Mouse (Mus musculus): Measurements from ENCODE around the gene Boll. TPM values are rescaled to one million over a fixed set of nuclear protein-coding genes. Genes with fewer than 3 reads are reported as not detected.
"Not testable (repeated sequence)": the region's sequence is repeated elsewhere in the genome, so short reads cannot be mapped to it uniquely, and the experiment has no call there.

The Boll gene
- polyA plus RNA-seq, 1 experiment from 2014 or later, result 0.61 TPM

DNA sequence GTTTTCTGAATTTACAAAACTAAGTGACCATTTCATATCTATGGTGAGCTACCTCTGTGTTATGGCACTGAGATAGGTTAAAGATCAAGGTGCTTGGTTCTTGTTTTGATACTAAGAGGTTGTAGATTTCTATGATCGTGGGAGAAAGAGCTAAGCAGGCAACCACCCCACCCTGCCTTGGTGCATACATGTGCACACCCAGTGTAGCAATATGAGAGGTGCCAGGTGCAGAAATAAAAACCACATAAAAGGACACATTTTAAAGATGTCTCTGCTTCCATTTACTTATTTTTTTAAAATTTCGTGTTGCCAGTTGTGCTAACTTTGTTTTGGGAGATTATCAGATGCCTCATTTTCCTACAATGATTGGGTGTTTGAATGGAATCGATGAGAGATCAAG lies 9.4 kb upstream of the Boll start:
- Histone ChIP-seq H3K4me1 (no peaks in the 10 kb centered on the region), H3K27me3 (replicated peaks) (no peaks in the 10 kb centered on the region), H3K4me2 (replicated peaks) (no peak overlapping the region), H3K4me3 (no peak overlapping the region), H3K9me3 (no peaks in the 10 kb centered on the region), H3K9ac (no peak overlapping the region), H3K27ac (no peak overlapping the region), H3K36me3 (no peaks in the 10 kb centered on the region)
- ATAC-seq (ENCODE audit: low FRiP score, low read depth), result no peak
- WGBS, result 89% methylated on average over 3 of the region's 3 CpGs

- Histone ChIP-seq H3K27me3 (replicated peaks) (peaks cover 16% of the 10 kb centered on the region), H3K36me3 (no peaks in the 10 kb centered on the region), H3K27ac (no peak overlapping the region), H3K9ac (0 out of 2 replicates have a peak overlapping the region, but pooled peaks have one; percentile 35), H3K4me2 (replicated peaks) (peak overlapping the region; percentile 62), H3K4me3 (peak overlapping the region; percentile 47), H3K9me3 (peaks cover 5% of the 10 kb centered on the region), H3K4me1 (0 out of 2 replicates have a peak, but pooled peaks cover 10% of the 10 kb centered on the region)
- peak; percentile 89 for ATAC-seq (ENCODE audit: low FRiP score, low read depth)
- WGBS, result 2% methylated on average over 27 of the region's 27 CpGs
Measured at GRCm38 (mm10) chr1:55363586-55363985, 317 bp upstream of the Boll start.

DNA sequence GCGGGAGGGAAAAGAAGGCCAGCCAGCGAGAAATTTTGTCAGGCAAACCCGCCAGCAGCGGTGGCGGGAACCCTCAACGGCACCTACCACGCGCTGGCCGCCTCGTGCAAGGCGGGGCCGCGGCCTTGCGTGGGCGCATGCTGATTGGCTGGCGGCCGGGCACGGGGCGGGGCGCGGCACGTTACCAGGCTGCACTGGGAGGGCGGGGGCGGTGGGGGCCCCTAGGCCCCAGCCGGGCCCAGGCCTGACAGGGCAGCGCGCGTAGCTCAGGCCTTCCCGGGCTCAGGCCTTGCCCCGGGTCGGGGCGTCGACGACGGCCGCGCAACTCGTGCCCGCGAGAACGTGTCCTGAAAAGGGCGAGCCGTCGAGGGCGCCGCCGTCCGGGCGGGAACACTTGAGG lies 635 bp downstream of the Boll start:
- peak; percentile 75 for ATAC-seq (ENCODE audit: low FRiP score, low read depth)
- H3K4me3 ChIP-seq, result peak overlapping the region; percentile 47

DNA sequence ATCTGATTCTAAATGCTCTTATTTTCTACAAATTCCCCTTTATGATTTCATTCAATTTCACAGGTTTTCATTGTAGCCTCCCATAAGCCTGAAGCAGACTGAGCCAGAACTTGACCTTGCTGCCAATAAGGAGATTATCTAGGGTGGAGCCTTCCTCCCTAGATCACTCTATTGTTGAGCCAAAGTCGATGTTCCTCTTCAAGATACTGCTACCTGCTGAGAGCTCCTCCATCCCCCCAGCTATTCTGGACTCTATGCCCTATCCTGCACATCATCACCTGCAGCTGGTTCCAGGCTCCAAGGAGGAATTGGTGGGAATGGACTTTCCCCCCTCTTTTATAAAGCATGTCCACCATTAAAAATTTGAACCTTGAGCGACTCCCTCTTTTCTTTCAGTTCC lies 11.4 kb downstream of the Boll start:
- WGBS, result 77% methylated on average over 2 of the region's 2 CpGs
- H3K9me3 ChIP-seq; H3K36me3 ChIP-seq; H3K4me3 ChIP-seq; H3K4me2 ChIP-seq (replicated peaks); H3K27me3 ChIP-seq (replicated peaks); H3K9ac ChIP-seq; ATAC-seq (ENCODE audit: low FRiP score, low read depth); H3K27ac ChIP-seq; H3K4me1 ChIP-seq: not testable (repeated sequence)

More for the DNA sequence above, 635 bp downstream of the Boll start:
- Histone ChIP-seq H3K9ac (no peak overlapping the region), H3K4me2 (replicated peaks) (peak overlapping the region; percentile 62), H3K36me3 (no peaks in the 10 kb centered on the region), H3K9me3 (peaks cover 5% of the 10 kb centered on the region), H3K27me3 (replicated peaks) (peaks cover 16% of the 10 kb centered on the region), H3K4me1 (0 out of 2 replicates have a peak, but pooled peaks cover 10% of the 10 kb centered on the region), H3K27ac (no peak overlapping the region)
- 47% methylated on average over 43 of the region's 49 CpGs for WGBS

GRCm38 (mm10) chr1:55325496-55325895 lies 37.8 kb downstream of the Boll start:
- not testable (repeated sequence) for H3K4me2 ChIP-seq (replicated peaks); H3K4me3 ChIP-seq; H3K9ac ChIP-seq; ATAC-seq (ENCODE audit: low FRiP score, low read depth); H3K27me3 ChIP-seq (replicated peaks); H3K4me1 ChIP-seq; H3K36me3 ChIP-seq; H3K9me3 ChIP-seq; H3K27ac ChIP-seq
- 85% methylated on average over 5 of the region's 5 CpGs for WGBS

- H3K9me3 ChIP-seq, result peaks cover 4% of the 10 kb centered on the region; the same call in 1 of the 2 replicates
- no peaks in the 10 kb centered on the region for H3K4me1 ChIP-seq
- no peaks in the 10 kb centered on the region for H3K27me3 ChIP-seq (replicated peaks)
- no peaks in the 10 kb centered on the region for H3K36me3 ChIP-seq
- no peak overlapping the region for H3K4me2 ChIP-seq (replicated peaks)
- H3K9ac ChIP-seq, result no peak overlapping the region
- no peak for ATAC-seq (ENCODE audit: low FRiP score, low read depth)
- H3K4me3 ChIP-seq, result no peak overlapping the region
- H3K27ac ChIP-seq, result no peak overlapping the region
Measured at GRCm38 (mm10) chr1:55301077-55301476, 62.2 kb downstream of the Boll start.

DNA sequence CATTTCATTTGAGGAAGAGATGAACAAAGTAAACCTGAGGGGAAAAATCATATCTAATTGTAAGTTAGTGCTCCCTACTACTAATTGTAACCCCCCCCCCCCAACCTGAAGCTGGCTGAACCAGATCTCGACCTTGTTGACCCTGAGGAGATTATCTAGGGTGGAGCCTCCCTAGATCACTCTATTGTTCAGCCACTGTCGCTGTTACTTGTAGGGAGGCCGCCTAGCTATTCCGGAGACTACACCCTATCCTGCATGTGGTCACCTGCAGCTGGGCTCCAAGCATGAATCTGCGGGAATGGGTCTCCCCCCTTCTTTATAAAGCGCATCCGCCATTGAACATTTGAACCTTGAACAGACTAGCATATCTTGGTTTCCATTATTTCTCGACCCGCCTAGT lies 84.2 kb downstream of the Boll start:
- H3K27me3 ChIP-seq (replicated peaks), result no peaks in the 10 kb centered on the region
- H3K9me3 ChIP-seq, result no peaks in the 10 kb centered on the region
- no peak overlapping the region for H3K9ac ChIP-seq
- H3K4me3 ChIP-seq, result no peak overlapping the region
- WGBS, result 78% methylated on average over 9 of the region's 9 CpGs
- no peaks in the 10 kb centered on the region for H3K36me3 ChIP-seq
- H3K4me2 ChIP-seq (replicated peaks), result no peak overlapping the region
- H3K4me1 ChIP-seq, result no peaks in the 10 kb centered on the region
- H3K27ac ChIP-seq, result no peak overlapping the region
- no peak for ATAC-seq (ENCODE audit: low FRiP score, low read depth)

DNA sequence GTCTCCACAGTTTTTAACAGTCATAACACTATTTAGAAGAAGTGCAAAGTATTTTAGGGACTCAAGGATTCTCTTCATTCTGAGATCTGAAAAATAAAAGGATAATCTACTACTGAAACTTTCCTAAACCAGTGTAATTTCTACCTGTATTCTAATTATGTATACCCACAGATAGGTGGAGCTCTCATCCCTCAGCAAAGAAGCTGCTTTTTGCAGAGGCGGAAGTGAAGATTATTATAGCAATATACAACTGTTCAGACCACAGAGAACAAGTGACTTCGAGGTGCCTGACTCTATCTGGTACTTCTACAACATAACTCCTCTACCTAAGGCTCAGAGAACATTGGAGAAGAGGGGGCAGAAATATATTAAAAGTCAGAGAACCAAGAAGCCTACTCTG lies 97.8 kb downstream of the Boll start:
- Histone ChIP-seq H3K4me1 (no peaks in the 10 kb centered on the region), H3K27me3 (replicated peaks) (no peaks in the 10 kb centered on the region), H3K27ac (no peak overlapping the region), H3K4me3 (no peak overlapping the region), H3K36me3 (no peaks in the 10 kb centered on the region), H3K9ac (no peak overlapping the region), H3K9me3 (no peaks in the 10 kb centered on the region), H3K4me2 (replicated peaks) (no peak overlapping the region)
- 69% methylated on average over 2 of the region's 2 CpGs for WGBS
- ATAC-seq (ENCODE audit: low FRiP score, low read depth), result no peak

DNA sequence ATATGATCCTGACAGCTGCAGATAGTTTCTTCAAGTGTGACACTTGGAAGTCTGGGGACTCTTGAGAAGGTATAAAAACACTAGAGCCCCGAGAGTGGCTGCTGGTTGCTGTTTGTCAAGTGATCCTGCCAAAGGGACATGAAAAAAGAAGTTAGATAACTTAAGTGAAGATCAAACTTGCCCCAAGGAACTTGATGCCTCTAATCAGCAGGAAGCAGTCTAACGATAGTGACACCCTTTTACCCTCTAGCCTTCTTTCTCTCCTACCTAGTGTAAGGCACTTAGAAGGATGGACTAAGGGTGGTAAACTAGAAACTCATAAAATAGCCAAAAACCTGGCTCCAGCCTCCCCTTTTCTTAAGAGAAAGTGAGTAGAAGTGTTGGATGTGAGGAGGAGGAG lies 98.9 kb downstream of the Boll start:
- ATAC-seq (ENCODE audit: low FRiP score, low read depth), result no peak
- no peaks in the 10 kb centered on the region for H3K4me1 ChIP-seq
- no peak overlapping the region for H3K4me2 ChIP-seq (replicated peaks)
- H3K4me3 ChIP-seq, result no peak overlapping the region
- no peaks in the 10 kb centered on the region for H3K9me3 ChIP-seq
- WGBS, result 64% methylated on average over 2 of the region's 2 CpGs
- no peaks in the 10 kb centered on the region for H3K27me3 ChIP-seq (replicated peaks)
- H3K9ac ChIP-seq, result no peak overlapping the region
- no peaks in the 10 kb centered on the region for H3K36me3 ChIP-seq
- H3K27ac ChIP-seq, result no peak overlapping the region

DNA sequence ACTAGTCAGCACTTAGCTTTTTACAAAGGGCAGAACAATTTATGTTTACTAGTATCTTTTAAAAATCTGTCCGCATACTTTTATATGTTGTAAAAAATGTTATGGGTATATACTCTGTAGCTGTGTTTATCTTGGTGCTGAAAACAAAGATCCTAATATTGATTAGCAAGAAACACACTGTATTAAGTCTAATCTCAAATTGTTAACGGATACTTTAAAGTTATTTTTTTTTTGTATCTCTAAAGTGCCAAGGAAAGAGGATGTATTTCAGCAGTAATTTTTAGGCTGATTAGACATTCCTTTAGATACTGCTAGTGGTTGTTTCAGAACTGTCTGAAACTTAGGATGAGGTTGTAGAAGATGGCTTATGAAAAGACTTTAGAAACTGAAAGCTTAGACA lies 116.9 kb downstream of the Boll start:
- Histone ChIP-seq H3K27ac (no peak overlapping the region), H3K9me3 (no peaks in the 10 kb centered on the region), H3K9ac (no peak overlapping the region), H3K4me2 (replicated peaks) (no peak overlapping the region), H3K4me3 (no peak overlapping the region), H3K27me3 (replicated peaks) (no peaks in the 10 kb centered on the region), H3K4me1 (no peaks in the 10 kb centered on the region; the same call in 1 of the 2 replicates), H3K36me3 (no peaks in the 10 kb centered on the region)
- ATAC-seq (ENCODE audit: low FRiP score, low read depth), result no peak
- WGBS, result 90% methylated on average over 2 of the region's 2 CpGs

- Histone ChIP-seq H3K4me2 (replicated peaks) (peak overlapping the region; percentile 93), H3K27ac (no peak overlapping the region), H3K36me3 (no peaks in the 10 kb centered on the region), H3K27me3 (replicated peaks) (no peaks in the 10 kb centered on the region), H3K9ac (0 out of 2 replicates have a peak overlapping the region, but pooled peaks have one; percentile 13), H3K9me3 (no peaks in the 10 kb centered on the region), H3K4me1 (peaks cover 18% of the 10 kb centered on the region), H3K4me3 (peak overlapping the region; percentile 76; the same call in 1 of the 2 replicates)
- ATAC-seq (ENCODE audit: low FRiP score, low read depth), result no peak
- WGBS, result 4% methylated on average over 1 of the region's 1 CpGs
Measured at GRCm38 (mm10) chr1:55239237-55239636, 124.0 kb downstream of the Boll start.

DNA sequence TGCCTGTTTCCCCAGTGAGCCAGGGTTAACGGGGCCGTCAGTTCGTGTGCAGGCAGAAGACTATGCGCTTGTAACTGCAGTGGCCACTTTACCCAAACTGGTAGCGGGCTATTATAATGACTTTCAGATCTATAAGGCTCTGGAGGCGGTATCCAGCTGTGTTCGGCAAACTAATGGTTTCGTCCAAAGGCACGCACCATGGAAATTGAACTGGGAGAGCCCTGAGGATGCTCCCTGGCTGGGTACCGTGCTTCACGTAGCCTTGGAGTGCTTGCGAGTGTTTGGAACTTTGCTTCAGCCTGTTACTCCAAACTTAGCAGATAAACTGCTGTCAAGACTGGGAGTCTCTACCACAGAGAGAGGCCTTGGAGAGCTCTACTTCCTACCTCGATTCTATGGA lies 124.8 kb downstream of the Boll start:
- Histone ChIP-seq H3K4me3 (peak overlapping the region; percentile 76), H3K27me3 (replicated peaks) (no peaks in the 10 kb centered on the region), H3K4me2 (replicated peaks) (peak overlapping the region; percentile 93), H3K4me1 (peaks cover 18% of the 10 kb centered on the region), H3K9me3 (no peaks in the 10 kb centered on the region), H3K9ac (peak overlapping the region; percentile 79), H3K36me3 (no peaks in the 10 kb centered on the region), H3K27ac (no peak overlapping the region)
- WGBS, result 20% methylated on average over 13 of the region's 13 CpGs
- no peak for ATAC-seq (ENCODE audit: low FRiP score, low read depth)

- Histone ChIP-seq H3K4me2 (replicated peaks) (peak overlapping the region; percentile 93), H3K4me3 (peak overlapping the region; percentile 76), H3K9me3 (no peaks in the 10 kb centered on the region), H3K4me1 (peaks cover 18% of the 10 kb centered on the region), H3K27ac (peak overlapping the region; percentile 53), H3K36me3 (no peaks in the 10 kb centered on the region), H3K9ac (peak overlapping the region; percentile 79), H3K27me3 (replicated peaks) (no peaks in the 10 kb centered on the region)
- under 1% methylated on average over 23 of the region's 23 CpGs for WGBS
- ATAC-seq (ENCODE audit: low FRiP score, low read depth), result peak; percentile 68
Measured at GRCm38 (mm10) chr1:55237643-55238161, 125.6 kb downstream of the Boll start.

Measured in neural tube, embryonic 12.5 days (tissue).